Mouse (Mus musculus): Measurements from ENCODE around the gene BC051665. TPM values are rescaled to one million over a fixed set of nuclear protein-coding genes. Genes with fewer than 3 reads are reported as not detected.
A peak's percentile ranks its signal among the peaks of the same experiment; 100 is the strongest.

Gene BC051665
- polyA plus RNA-seq, 1 experiment from 2014 or later: not detected

- Histone ChIP-seq H3K36me3 (peaks cover 67% of the 10 kb centered on the region), H3K9ac (no peak overlapping the region), H3K27me3 (no peaks in the 10 kb centered on the region), H3K27ac (no peak overlapping the region), H3K4me1 (no peaks in the 10 kb centered on the region), H3K9me3 (no peaks in the 10 kb centered on the region), H3K4me3 (no peak overlapping the region), H3K4me2 (replicated peaks) (no peak overlapping the region)
- 46% methylated on average over 6 of the region's 6 CpGs for WGBS
- ATAC-seq (ENCODE audit: low FRiP score, low read depth): no peak
Observed at GRCm38 (mm10) chr13:60759136-60759535, 27.0 kb downstream of the BC051665 start.

GRCm38 (mm10) chr13:60757292-60757691, 28.9 kb downstream of the BC051665 start:
- H3K4me1 ChIP-seq: no peaks in the 10 kb centered on the region
- no peaks in the 10 kb centered on the region for H3K9me3 ChIP-seq
- ATAC-seq (ENCODE audit: low FRiP score, low read depth): no peak
- no peak overlapping the region for H3K4me3 ChIP-seq
- no peak overlapping the region for H3K27ac ChIP-seq
- peaks cover 72% of the 10 kb centered on the region for H3K36me3 ChIP-seq
- H3K27me3 ChIP-seq: no peaks in the 10 kb centered on the region
- WGBS: 89% methylated on average over 13 of the region's 13 CpGs
- H3K9ac ChIP-seq: no peak overlapping the region
- H3K4me2 ChIP-seq (replicated peaks): no peak overlapping the region

GRCm38 (mm10) chr13:60755251-60755650, 30.9 kb downstream of the BC051665 start:
- H3K9ac ChIP-seq: no peak overlapping the region
- peaks cover 73% of the 10 kb centered on the region for H3K36me3 ChIP-seq
- H3K27me3 ChIP-seq: no peaks in the 10 kb centered on the region
- no peaks in the 10 kb centered on the region for H3K4me1 ChIP-seq
- 39% methylated on average over 2 of the region's 2 CpGs for WGBS
- no peak for ATAC-seq (ENCODE audit: low FRiP score, low read depth)
- no peak overlapping the region for H3K4me3 ChIP-seq
- H3K27ac ChIP-seq: no peak overlapping the region
- H3K9me3 ChIP-seq: no peaks in the 10 kb centered on the region
- H3K4me2 ChIP-seq (replicated peaks): no peak overlapping the region

GRCm38 (mm10) chr13:60753216-60753615, 32.9 kb downstream of the BC051665 start:
- Histone ChIP-seq H3K9ac (no peak overlapping the region), H3K36me3 (peaks cover 86% of the 10 kb centered on the region), H3K27ac (no peak overlapping the region), H3K4me2 (replicated peaks) (no peak overlapping the region), H3K4me3 (no peak overlapping the region), H3K4me1 (no peaks in the 10 kb centered on the region), H3K9me3 (no peaks in the 10 kb centered on the region), H3K27me3 (no peaks in the 10 kb centered on the region)
- no peak for ATAC-seq (ENCODE audit: low FRiP score, low read depth)
- WGBS: 97% methylated on average over 6 of the region's 6 CpGs

GRCm38 (mm10) chr13:60750930-60751329, 35.2 kb downstream of the BC051665 start:
- Histone ChIP-seq H3K4me2 (replicated peaks) (no peak overlapping the region), H3K36me3 (peaks cover 78% of the 10 kb centered on the region), H3K9ac (no peak overlapping the region), H3K27me3 (no peaks in the 10 kb centered on the region), H3K4me3 (no peak overlapping the region), H3K9me3 (no peaks in the 10 kb centered on the region), H3K4me1 (no peaks in the 10 kb centered on the region), H3K27ac (no peak overlapping the region)
- WGBS: 88% methylated on average over 7 of the region's 7 CpGs
- ATAC-seq (ENCODE audit: low FRiP score, low read depth): no peak

GRCm38 (mm10) chr13:60748556-60748955, 37.6 kb downstream of the BC051665 start:
- no peaks in the 10 kb centered on the region for H3K4me1 ChIP-seq
- no peaks in the 10 kb centered on the region for H3K27me3 ChIP-seq
- no peak overlapping the region for H3K27ac ChIP-seq
- H3K9ac ChIP-seq: no peak overlapping the region
- ATAC-seq (ENCODE audit: low FRiP score, low read depth): no peak
- H3K36me3 ChIP-seq: peaks cover 61% of the 10 kb centered on the region
- no peak overlapping the region for H3K4me2 ChIP-seq (replicated peaks)
- 96% methylated on average over 2 of the region's 2 CpGs for WGBS
- no peaks in the 10 kb centered on the region for H3K9me3 ChIP-seq
- no peak overlapping the region for H3K4me3 ChIP-seq

- no peaks in the 10 kb centered on the region for H3K9me3 ChIP-seq
- no peak overlapping the region for H3K9ac ChIP-seq
- 85% methylated on average over 1 of the region's 1 CpGs for WGBS
- H3K27ac ChIP-seq: no peak overlapping the region
- H3K4me2 ChIP-seq (replicated peaks): no peak overlapping the region
- H3K4me1 ChIP-seq: no peaks in the 10 kb centered on the region
- no peak overlapping the region for H3K4me3 ChIP-seq
- no peaks in the 10 kb centered on the region for H3K27me3 ChIP-seq
- ATAC-seq (ENCODE audit: low FRiP score, low read depth): no peak
- H3K36me3 ChIP-seq: peaks cover 55% of the 10 kb centered on the region
Observed at GRCm38 (mm10) chr13:60747201-60747600, 39.0 kb downstream of the BC051665 start.

GRCm38 (mm10) chr13:60746271-60746670, 39.9 kb downstream of the BC051665 start:
- 58% methylated on average over 1 of the region's 1 CpGs for WGBS
- no peaks in the 10 kb centered on the region for H3K4me1 ChIP-seq
- no peak overlapping the region for H3K4me3 ChIP-seq
- H3K9ac ChIP-seq: no peak overlapping the region
- peaks cover 55% of the 10 kb centered on the region for H3K36me3 ChIP-seq
- H3K27ac ChIP-seq: no peak overlapping the region
- no peaks in the 10 kb centered on the region for H3K9me3 ChIP-seq
- no peak overlapping the region for H3K4me2 ChIP-seq (replicated peaks)
- H3K27me3 ChIP-seq: no peaks in the 10 kb centered on the region
- ATAC-seq (ENCODE audit: low FRiP score, low read depth): no peak

GRCm38 (mm10) chr13:60745358-60745757, 40.8 kb downstream of the BC051665 start:
- 91% methylated on average over 12 of the region's 12 CpGs for WGBS
- ATAC-seq (ENCODE audit: low FRiP score, low read depth): no peak
- H3K27ac ChIP-seq: no peak overlapping the region
- H3K4me2 ChIP-seq (replicated peaks): no peak overlapping the region
- no peak overlapping the region for H3K4me3 ChIP-seq
- no peaks in the 10 kb centered on the region for H3K4me1 ChIP-seq
- H3K9me3 ChIP-seq: no peaks in the 10 kb centered on the region
- H3K27me3 ChIP-seq: no peaks in the 10 kb centered on the region
- H3K36me3 ChIP-seq: peaks cover 52% of the 10 kb centered on the region
- H3K9ac ChIP-seq: no peak overlapping the region

GRCm38 (mm10) chr13:60744736-60745135, 41.4 kb downstream of the BC051665 start:
- H3K4me1 ChIP-seq: no peaks in the 10 kb centered on the region
- ATAC-seq (ENCODE audit: low FRiP score, low read depth): no peak
- no peaks in the 10 kb centered on the region for H3K27me3 ChIP-seq
- 87% methylated on average over 3 of the region's 3 CpGs for WGBS
- no peak overlapping the region for H3K4me3 ChIP-seq
- H3K9me3 ChIP-seq: no peaks in the 10 kb centered on the region
- no peak overlapping the region for H3K9ac ChIP-seq
- H3K4me2 ChIP-seq (replicated peaks): no peak overlapping the region
- no peak overlapping the region for H3K27ac ChIP-seq
- H3K36me3 ChIP-seq: peaks cover 53% of the 10 kb centered on the region

- Histone ChIP-seq H3K27ac (no peak overlapping the region), H3K9me3 (no peaks in the 10 kb centered on the region), H3K4me1 (no peaks in the 10 kb centered on the region), H3K9ac (no peak overlapping the region), H3K27me3 (no peaks in the 10 kb centered on the region), H3K36me3 (peaks cover 51% of the 10 kb centered on the region), H3K4me2 (replicated peaks) (no peak overlapping the region), H3K4me3 (no peak overlapping the region)
- ATAC-seq (ENCODE audit: low FRiP score, low read depth): peak; percentile 35
- 30% methylated on average over 7 of the region's 7 CpGs for WGBS
Observed at GRCm38 (mm10) chr13:60744078-60744460, 42.1 kb downstream of the BC051665 start.

GRCm38 (mm10) chr13:60743381-60744077, 42.6 kb downstream of the BC051665 start:
- Histone ChIP-seq H3K36me3 (peaks cover 46% of the 10 kb centered on the region), H3K9me3 (no peaks in the 10 kb centered on the region), H3K9ac (no peak overlapping the region), H3K4me1 (no peaks in the 10 kb centered on the region), H3K27me3 (no peaks in the 10 kb centered on the region), H3K4me2 (replicated peaks) (no peak overlapping the region), H3K4me3 (no peak overlapping the region), H3K27ac (no peak overlapping the region)
- ATAC-seq (ENCODE audit: low FRiP score, low read depth): no peak; the same call in 1 of the 2 replicates
- 77% methylated on average over 13 of the region's 13 CpGs for WGBS

- Histone ChIP-seq H3K27me3 (no peaks in the 10 kb centered on the region), H3K9me3 (no peaks in the 10 kb centered on the region), H3K4me1 (peaks cover 8% of the 10 kb centered on the region), H3K27ac (no peak overlapping the region), H3K4me2 (replicated peaks) (no peak overlapping the region), H3K9ac (no peak overlapping the region), H3K4me3 (no peak overlapping the region), H3K36me3 (peaks cover 39% of the 10 kb centered on the region)
- ATAC-seq (ENCODE audit: low FRiP score, low read depth): no peak
- WGBS: 89% methylated on average over 3 of the region's 3 CpGs
Observed at GRCm38 (mm10) chr13:60742611-60743010, 43.6 kb downstream of the BC051665 start.
